Mouse (Mus musculus) thymus, adult 2 months (tissue): ENCODE data around the gene Casz1. TPM values are rescaled to one million over a fixed set of nuclear protein-coding genes. Genes with fewer than 3 reads are reported as not detected.

ENCODE experiments used
- DNase-seq: peaks from one replicate; pipeline ENCODE4 v3.0.0; 2021
- H3K27ac ChIP-seq: fragments of 200-500 bp; 2 replicates; pipeline ENCODE4 v1.5.1; 2012; ENCODE audit warnings: low read length, control low read depth; ENCODE audit not compliant: control insufficient read depth, insufficient read depth
- H3K27me3 ChIP-seq: fragments of 200-500 bp; 2 replicates; pipeline ENCODE4 v1.6.1; 2012; ENCODE audit warnings: mild to moderate bottlenecking, low read length, moderate library complexity, mixed read lengths; ENCODE audit not compliant: control insufficient read depth, insufficient read depth
- H3K36me3 ChIP-seq: fragments of 200-500 bp; 2 replicates; pipeline ENCODE4 v1.6.1; 2012; ENCODE audit warnings: mild to moderate bottlenecking, low read length, moderate library complexity; ENCODE audit not compliant: control insufficient read depth, insufficient read depth
- H3K4me1 ChIP-seq: fragments of 200-500 bp; replicated peaks from 2 replicates; pipeline ENCODE4 v1.6.1; 2012; ENCODE audit warnings: low read length; ENCODE audit not compliant: control insufficient read depth, insufficient read depth
- H3K4me3 ChIP-seq: fragments of 200-500 bp; 2 replicates; pipeline ENCODE4 v1.5.1; 2012; ENCODE audit warnings: mild to moderate bottlenecking, low read length, control low read depth, moderate library complexity; ENCODE audit not compliant: control insufficient read depth, insufficient read depth
- CTCF ChIP-seq: fragments of 200-500 bp; IDR thresholded peaks from 2 replicates; pipeline ENCODE4 v1.5.1; 2012; ENCODE audit warnings: mild to moderate bottlenecking, control low read depth, low read length, moderate library complexity, borderline replicate concordance; ENCODE audit not compliant: control insufficient read depth, poor library complexity, insufficient read depth; ENCODE audit errors: extremely low read depth
- POLR2A ChIP-seq: fragments of 200-500 bp; IDR thresholded peaks from 2 replicates; pipeline ENCODE4 v1.6.1; 2012; ENCODE audit warnings: mild to moderate bottlenecking, low read length, control low read depth, moderate library complexity; ENCODE audit not compliant: control insufficient read depth, poor library complexity, insufficient read depth; ENCODE audit errors: extremely low read depth
- WGBS: fragments of 180-500 bp; shearing (Covaris S2); methylation state at CpG from one replicate; pipeline ENCODE4 v1.1.7; 2018; 5-methylcytosine and 5-hydroxymethylcytosine counted together
- polyA plus RNA-seq: library from polyadenylated mRNA; depleted of rRNA; stranded (reverse); fragments of >200 nt; gene quantifications from 2 replicates; pipeline ENCODE4 v1.2.3, GENCODE M21; 2012

Casz1 gene
- polyA plus RNA-seq, 1 experiment, result 5.8 TPM

GRCm38 (mm10) chr4:148770582-148771408 lies 33.4 kb upstream of the Casz1 start:
- DNase-seq, result no peak
- Histone ChIP-seq H3K27me3 (no peaks in the 10 kb centered on the region; the same call in 1 of the 2 replicates), H3K4me1 (no peaks in the 10 kb centered on the region), H3K27ac (no peak overlapping the region), H3K36me3 (no peaks in the 10 kb centered on the region), H3K4me3 (no peak overlapping the region)
- 34% methylated on average over 21 of the region's 21 CpGs for WGBS
- TF ChIP-seq CTCF (no peak), POLR2A (no peak)

- no peak for TF ChIP-seq CTCF
- no peaks in the 10 kb centered on the region; the same call in 1 of the 2 replicates for H3K27me3 ChIP-seq
- DNase-seq, result no peak
- 18% methylated on average over 14 of the region's 14 CpGs for WGBS
- H3K27ac ChIP-seq, result no peak overlapping the region
- no peaks in the 10 kb centered on the region for H3K4me1 ChIP-seq
- H3K4me3 ChIP-seq, result no peak overlapping the region
- no peaks in the 10 kb centered on the region for H3K36me3 ChIP-seq
Measured at GRCm38 (mm10) chr4:148771409-148771929, 32.8 kb upstream of the Casz1 start.

GRCm38 (mm10) chr4:148772658-148773057 lies 31.6 kb upstream of the Casz1 start:
- DNase-seq, result no peak
- WGBS, result 52% methylated on average over 6 of the region's 6 CpGs
- Histone ChIP-seq H3K27ac (no peak overlapping the region), H3K27me3 (no peaks in the 10 kb centered on the region; the same call in 1 of the 2 replicates), H3K4me3 (no peak overlapping the region), H3K36me3 (no peaks in the 10 kb centered on the region), H3K4me1 (no peaks in the 10 kb centered on the region)
- TF ChIP-seq CTCF (no peak), POLR2A (no peak)

- H3K4me1 ChIP-seq, result no peaks in the 10 kb centered on the region
- no peaks in the 10 kb centered on the region; the same call in 1 of the 2 replicates for H3K27me3 ChIP-seq
- 90% methylated on average over 6 of the region's 6 CpGs for WGBS
- H3K4me3 ChIP-seq, result no peak overlapping the region
- DNase-seq, result no peak
- H3K36me3 ChIP-seq, result no peaks in the 10 kb centered on the region
- H3K27ac ChIP-seq, result no peak overlapping the region
- TF ChIP-seq CTCF, result no peak
Measured at GRCm38 (mm10) chr4:148774036-148774435, 30.2 kb upstream of the Casz1 start.

GRCm38 (mm10) chr4:148775476-148776269 lies 28.6 kb upstream of the Casz1 start:
- no peak for TF ChIP-seq POLR2A
- no peak for TF ChIP-seq CTCF
- no peak overlapping the region for H3K27ac ChIP-seq
- no peak overlapping the region for H3K4me3 ChIP-seq
- no peaks in the 10 kb centered on the region for H3K36me3 ChIP-seq
- H3K27me3 ChIP-seq, result no peaks in the 10 kb centered on the region; the same call in 1 of the 2 replicates
- DNase-seq, result no peak
- no peaks in the 10 kb centered on the region for H3K4me1 ChIP-seq
- 73% methylated on average over 10 of the region's 10 CpGs for WGBS

- whole genome bisulfite sequencing, result 61% methylated on average over 8 of the region's 8 CpGs
- Histone ChIP-seq H3K27ac (no peak overlapping the region), H3K4me3 (no peak overlapping the region), H3K36me3 (no peaks in the 10 kb centered on the region), H3K27me3 (no peaks in the 10 kb centered on the region), H3K4me1 (no peaks in the 10 kb centered on the region)
- DNase-seq, result no peak
- TF ChIP-seq POLR2A, result no peak
- no peak for TF ChIP-seq CTCF
Measured at GRCm38 (mm10) chr4:148780097-148780621, 24.1 kb upstream of the Casz1 start.
